Mouse (Mus musculus) left cerebral cortex, adult 18-20 months (tissue): ENCODE measurements at regions not wholly inside any gene's neighbourhood (a gene's known extent, or its start where the extent isn't known, plus 50 kb on each side); places are given as distances from the start of the nearest gene placed in this dataset.
"Not testable (repeated sequence)": the region's sequence is repeated elsewhere in the genome, so short reads cannot be mapped to it uniquely, and the experiment has no call there.

ENCODE experiments used
- DNase-seq, 2 experiments: peaks; one replicate each; pipeline ENCODE4 v3.0.0; 2021 to 2022; ENCODE audit warnings: low spot score in 2 of 2, mixed read lengths in 1 of 2

DNA sequence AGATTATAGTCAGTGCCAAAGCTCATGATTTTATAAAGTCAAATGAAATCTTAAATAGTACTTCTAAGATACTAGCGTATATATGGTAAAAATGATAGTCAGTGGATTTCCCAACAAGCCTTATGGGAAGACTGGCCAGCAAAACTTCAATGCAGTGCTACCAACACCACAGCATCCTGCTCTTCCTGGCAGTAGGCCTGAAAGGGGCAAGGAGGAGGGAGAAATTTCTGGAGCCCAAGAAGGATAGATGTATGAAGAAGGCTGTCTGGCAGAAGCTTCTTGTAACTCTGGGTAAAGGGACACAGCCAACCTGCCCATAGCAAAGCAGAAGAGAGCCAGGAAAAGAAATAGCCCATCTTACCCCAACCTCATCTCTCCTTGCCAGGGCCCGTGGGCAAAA, 209.0 kb upstream of the Tsc22d2 start:
- DNase-seq = no peak

GRCm38 (mm10) chr3:58206776-58207398, 207.6 kb upstream of the Tsc22d2 start:
- DNase-seq = peak in 1 of 2 experiments; percentile 11

DNA sequence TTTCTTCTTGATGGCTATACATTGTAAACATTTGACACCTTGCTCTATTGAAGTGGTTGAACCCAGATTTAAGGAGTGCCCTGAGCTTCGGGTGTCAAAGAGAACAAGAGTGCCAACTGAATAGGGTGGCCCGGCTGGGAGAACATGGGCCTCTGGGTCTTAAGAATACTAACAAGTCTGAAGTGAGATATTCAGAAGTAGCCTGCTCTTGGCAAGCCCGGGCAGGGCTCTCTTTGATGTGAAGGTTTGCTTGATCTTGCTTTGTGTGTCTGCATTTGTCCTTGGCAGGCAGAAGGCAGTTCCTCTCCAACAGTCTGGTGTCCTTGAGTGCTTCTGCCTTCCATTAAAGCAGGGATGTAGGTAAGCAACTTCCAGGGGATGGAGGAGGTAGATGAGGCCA, 203.5 kb upstream of the Tsc22d2 start:
- DNase-seq = no peak

DNA sequence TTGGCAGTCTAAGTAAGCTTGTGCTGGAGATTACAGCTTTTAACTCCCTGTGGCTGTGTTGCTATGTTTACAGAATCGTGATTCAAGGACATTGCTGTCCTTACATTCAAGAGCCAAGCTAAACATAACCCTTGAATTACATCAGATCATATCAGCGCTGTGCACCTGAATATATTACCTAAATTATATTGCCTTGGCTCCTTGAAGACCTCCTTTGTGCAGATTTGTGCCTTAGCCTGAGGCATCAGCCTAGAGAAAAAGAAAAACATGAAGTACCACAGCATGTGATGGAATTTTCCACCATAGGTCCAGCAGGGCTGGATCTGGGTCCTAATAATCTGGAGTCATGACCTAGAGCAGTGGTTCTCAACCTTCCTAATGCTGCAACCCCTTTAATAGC, 189.8 kb upstream of the Tsc22d2 start:
- DNase-seq = no peak

GRCm38 (mm10) chr3:58226447-58227321, 187.8 kb upstream of the Tsc22d2 start:
- DNase-seq = no peak

DNA sequence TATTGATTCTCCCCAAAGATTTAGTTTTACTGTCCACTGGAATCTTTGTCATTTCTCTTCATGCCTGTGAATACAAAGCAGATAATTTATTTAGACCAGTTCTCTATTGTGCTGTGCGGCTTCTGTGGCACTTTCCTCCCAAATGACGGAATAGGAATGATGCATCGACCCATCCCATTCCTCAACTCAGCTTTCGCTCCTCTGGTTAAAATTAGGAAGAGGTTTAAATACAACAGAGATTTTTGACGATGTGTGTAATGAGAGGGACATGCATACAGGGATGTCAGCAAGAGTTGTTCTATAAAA, 187.2 kb upstream of the Tsc22d2 start:
- no peak for DNase-seq

DNA sequence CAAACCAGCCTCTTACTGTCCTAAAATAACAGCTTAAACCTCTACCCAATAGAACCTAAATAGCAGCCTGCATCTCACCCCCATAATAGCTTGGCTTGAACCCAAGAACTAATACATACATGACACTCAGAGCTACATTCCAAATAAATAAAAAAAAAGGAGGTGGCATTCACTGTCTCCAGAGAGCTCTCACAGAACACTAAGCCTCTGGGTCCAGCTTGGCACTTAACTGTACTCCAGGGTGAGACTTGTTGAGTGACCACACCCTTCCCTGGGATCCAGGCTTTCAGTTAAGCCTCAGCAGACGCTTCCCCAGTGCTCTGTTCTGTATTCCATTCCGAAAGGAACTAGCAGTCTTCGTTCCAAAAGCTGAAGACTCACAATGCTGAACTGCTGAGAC, 186.3 kb upstream of the Tsc22d2 start:
- no peak for DNase-seq

- no peak for DNase-seq
Measured at GRCm38 (mm10) chr3:58231746-58232145, 182.8 kb upstream of the Tsc22d2 start.

DNA sequence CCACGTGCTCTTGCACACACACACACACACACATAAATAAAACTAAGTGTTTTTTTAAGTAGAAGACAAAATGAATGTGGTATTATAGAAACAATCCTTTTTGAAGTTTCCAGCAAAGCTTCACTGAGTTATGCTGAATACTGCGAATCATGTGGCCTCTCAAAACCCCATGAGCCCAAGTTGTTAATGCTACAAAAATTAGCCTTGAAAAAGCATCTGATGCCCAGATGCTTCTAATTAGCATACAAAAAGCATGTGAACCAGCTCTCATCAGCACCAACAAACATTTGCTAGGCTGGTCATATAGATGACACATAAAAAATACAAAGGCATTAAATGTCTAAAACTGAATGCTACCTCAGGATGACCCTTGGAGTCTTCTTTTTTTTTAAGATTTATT, 181.2 kb upstream of the Tsc22d2 start:
- DNase-seq = no peak

DNA sequence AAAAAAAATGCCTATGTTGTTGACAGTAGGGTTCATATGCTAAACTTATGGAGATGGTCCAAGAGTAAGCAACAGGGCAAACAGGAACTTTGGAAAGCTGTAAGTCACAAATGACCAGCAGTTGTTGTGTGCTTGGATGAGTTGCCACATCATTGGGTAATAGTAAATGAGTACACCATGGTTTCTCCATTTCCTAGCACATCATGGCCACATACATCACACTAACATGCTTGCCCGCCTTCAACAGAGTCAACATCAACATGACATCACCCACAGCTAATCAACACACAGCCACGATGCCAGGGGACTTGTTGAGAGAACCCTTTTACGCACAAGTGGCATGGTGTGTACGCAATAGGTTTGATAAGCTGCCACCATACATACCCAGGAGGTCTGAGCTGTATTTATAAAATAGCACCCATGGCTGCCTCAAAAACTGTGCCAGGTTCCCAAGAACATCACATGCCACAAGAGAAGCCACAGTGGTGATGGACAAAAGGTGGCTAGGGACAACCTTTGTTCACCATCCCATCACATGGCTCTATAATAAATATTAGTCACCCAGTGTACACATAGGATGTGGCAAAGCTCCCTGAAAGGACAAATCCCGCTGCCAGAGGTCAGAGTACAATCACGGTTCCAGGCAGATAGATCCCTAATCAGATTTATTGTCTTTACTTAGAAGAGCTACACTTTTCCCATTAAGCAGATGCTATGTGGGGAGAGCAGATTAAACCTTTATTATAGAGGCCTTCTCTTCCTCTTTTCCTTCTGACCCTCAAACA, 179.5 kb upstream of the Tsc22d2 start:
- no peak for DNase-seq

- no peak for DNase-seq
Measured at GRCm38 (mm10) chr3:58238111-58238510, 176.4 kb upstream of the Tsc22d2 start.

GRCm38 (mm10) chr3:58240775-58241174, 173.7 kb upstream of the Tsc22d2 start:
- DNase-seq = no peak

GRCm38 (mm10) chr3:58245361-58245760, 169.2 kb upstream of the Tsc22d2 start:
- DNase-seq = peak in 1 of 2 experiments; percentile 3

DNA sequence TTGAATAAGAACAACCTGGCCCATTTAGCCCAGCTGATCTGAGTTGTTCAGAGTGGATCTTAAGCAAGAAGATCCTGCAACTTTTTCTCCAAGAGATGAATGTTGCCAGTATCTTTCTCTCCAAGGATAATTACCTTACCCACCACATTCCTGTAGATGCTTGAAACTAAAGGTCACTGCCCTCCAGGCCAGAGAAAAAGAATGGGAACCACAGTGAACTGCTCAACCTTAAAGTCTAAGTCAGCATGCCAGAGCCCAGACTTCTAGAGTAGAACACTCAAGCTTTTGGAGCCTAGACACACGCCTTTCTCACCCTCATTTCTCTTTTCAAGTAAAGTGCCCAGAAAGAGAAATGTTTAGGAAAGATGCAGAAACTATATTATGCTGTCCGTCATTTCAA, 166.5 kb upstream of the Tsc22d2 start:
- no peak for DNase-seq

- peak; percentile 37 to 66 for DNase-seq
Measured at GRCm38 (mm10) chr3:58253942-58254341, 160.6 kb upstream of the Tsc22d2 start.

DNA sequence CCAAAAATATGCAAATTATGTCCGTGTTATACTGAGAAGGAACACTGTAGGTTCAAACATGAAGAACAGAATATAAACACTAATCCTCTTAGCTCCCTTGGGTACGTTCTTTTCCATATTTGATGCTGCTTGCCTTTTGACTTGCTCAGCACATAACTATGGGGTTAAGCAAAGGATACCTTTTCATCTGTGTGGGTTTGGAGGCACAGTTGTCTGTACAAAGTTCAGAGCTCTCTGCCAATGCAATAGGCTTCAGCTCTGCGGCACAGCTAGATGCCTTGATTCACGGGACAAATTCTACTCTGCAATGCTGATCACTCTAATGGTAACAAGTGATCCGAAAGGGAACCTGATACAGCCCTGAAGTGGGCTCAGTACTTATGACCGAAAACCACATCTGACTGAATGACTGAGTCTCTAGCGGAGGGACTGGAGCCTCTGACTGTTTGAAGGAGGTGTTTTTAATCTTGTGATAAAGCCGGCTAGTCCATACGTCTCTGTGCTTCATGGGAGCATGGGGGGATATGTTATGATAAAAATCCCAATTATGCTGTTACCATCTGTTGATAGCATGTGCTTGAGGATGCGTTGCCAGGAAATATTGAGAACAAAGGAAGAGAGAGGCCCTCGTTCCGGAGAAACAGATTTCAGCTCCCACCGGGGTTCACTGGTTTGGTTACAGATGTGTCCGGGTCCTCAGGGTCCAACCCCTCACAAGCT, 146.7 kb upstream of the Tsc22d2 start:
- DNase-seq = no peak

- DNase-seq = not testable (repeated sequence)
Measured at GRCm38 (mm10) chr3:58271441-58271840, 143.1 kb upstream of the Tsc22d2 start.

GRCm38 (mm10) chr3:58281291-58281690, 133.2 kb upstream of the Tsc22d2 start:
- DNase-seq = no peak

DNA sequence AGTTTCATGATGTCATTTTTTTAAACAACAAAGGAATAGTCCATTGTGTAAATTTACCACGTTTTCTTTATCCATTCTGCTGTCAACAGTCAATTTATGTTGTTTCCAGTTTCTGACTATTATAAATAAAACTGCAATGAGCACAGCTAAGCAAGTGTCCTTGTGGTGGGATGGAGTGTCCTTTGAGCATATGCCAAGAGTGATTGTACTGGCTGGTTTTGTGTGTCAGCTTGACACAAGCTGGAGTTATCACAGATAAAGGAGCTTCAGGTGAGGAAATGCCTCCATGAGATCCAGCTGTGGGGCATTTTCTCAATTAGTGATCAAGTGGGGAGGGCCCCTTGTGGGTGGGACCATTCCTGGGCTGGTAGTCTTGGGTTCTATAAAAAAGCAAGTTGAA, 130.1 kb upstream of the Tsc22d2 start:
- not testable (repeated sequence) for DNase-seq

- no peak for DNase-seq
Measured at GRCm38 (mm10) chr3:58295810-58296209, 118.7 kb upstream of the Tsc22d2 start.

GRCm38 (mm10) chr3:58300213-58300612, 114.3 kb upstream of the Tsc22d2 start:
- DNase-seq = no peak
